Mouse (Mus musculus) heart, postnatal 0 days (tissue): ENCODE results near the gene Rec8. TPM values are rescaled to one million over a fixed set of nuclear protein-coding genes. Genes with fewer than 3 reads are reported as not detected.

ENCODE experiments used
- ATAC-seq: fragments of 200-750 bp; cut with Nextera tagmentation; 2 replicates; pipeline ENCODE4 v1.8.0; 2017; ENCODE audit warnings: low read depth, moderate number of reproducible peaks, moderate library complexity; ENCODE audit not compliant: insufficient read depth
- DNase-seq: peaks from one replicate; pipeline ENCODE4 v3.0.0-alpha.2; 2016; ENCODE audit warnings: low spot score
- H3K27ac ChIP-seq: fragments of 300-500 bp; sonication (generic); 2 replicates; pipeline ENCODE4 v1.5.1; 2014; ENCODE audit warnings: low read depth, mild to moderate bottlenecking
- H3K27me3 ChIP-seq: fragments of 300-500 bp; sonication (generic); 2 replicates; pipeline ENCODE4 v1.6.1; 2014; ENCODE audit warnings: low read length, mixed read lengths; ENCODE audit not compliant: control insufficient read depth, insufficient read depth
- H3K36me3 ChIP-seq: fragments of 300-500 bp; sonication (generic); replicated peaks from 2 replicates; pipeline ENCODE4 v1.6.1; 2014; ENCODE audit warnings: low read length, mixed read lengths; ENCODE audit not compliant: control insufficient read depth, insufficient read depth
- H3K4me1 ChIP-seq: fragments of 300-500 bp; sonication (generic); 2 replicates; pipeline ENCODE4 v1.6.1; 2014; ENCODE audit warnings: antibody characterized with exemption; ENCODE audit not compliant: control insufficient read depth, insufficient read depth
- H3K4me2 ChIP-seq: fragments of 300-500 bp; sonication (generic); 2 replicates; pipeline ENCODE4 v1.6.1; 2014; ENCODE audit warnings: low read depth, mild to moderate bottlenecking, low read length, moderate library complexity
- H3K4me3 ChIP-seq: fragments of 300-500 bp; sonication (generic); 2 replicates; pipeline ENCODE4 v1.5.1; 2014; ENCODE audit warnings: low read depth, low read length
- H3K9ac ChIP-seq: fragments of 300-500 bp; sonication (generic); replicated peaks from 2 replicates; pipeline ENCODE4 v1.6.1; 2014; ENCODE audit warnings: low read depth, low read length, mixed read lengths
- H3K9me3 ChIP-seq: fragments of 300-500 bp; sonication (generic); replicated peaks from 2 replicates; pipeline ENCODE4 v1.6.1; 2016; ENCODE audit warnings: low read length; ENCODE audit not compliant: control insufficient read depth
- CTCF ChIP-seq: IDR thresholded peaks from 2 replicates; pipeline ENCODE4 v1.5.1; 2016; ENCODE audit warnings: antibody characterized with exemption, control low read depth, low read depth
- EP300 ChIP-seq: IDR thresholded peaks from 2 replicates; pipeline ENCODE4 v1.6.1; 2016; ENCODE audit warnings: antibody characterized with exemption, low read depth
- WGBS: fragments of 180-500 bp; shearing (Covaris S2); extraction: QIAGEN DNeasy Blood & Tissue Kit; methylation state at CpG from one replicate; pipeline ENCODE4 v1.1.7; 2014; 5-methylcytosine and 5-hydroxymethylcytosine counted together
- polyA plus RNA-seq: library from polyadenylated mRNA; unstranded; fragments of >200 nt; fragmentation: Nextera tagmentation; extraction: Ambion mirVana; gene quantifications from 2 replicates; pipeline ENCODE4 v1.2.1, GENCODE M21; 2015
- total RNA-seq: library from RNA; depleted of rRNA; stranded (reverse); fragments of >200 nt; gene quantifications from 2 replicates; pipeline ENCODE4 v1.2.3, GENCODE M21; 2014; ENCODE audit warnings: low replicate concordance

The Rec8 gene
- total and polyA plus RNA-seq, 2 experiments from 2014 or later, result 1.5 to 2.1 TPM

- 76% methylated on average over 9 of the region's 9 CpGs for WGBS
Measured at GRCm38 (mm10) chr14:55581981-55582681, 35.7 kb upstream of the Rec8 start.

GRCm38 (mm10) chr14:55584303-55584701 lies 33.5 kb upstream of the Rec8 start:
- no peak for ATAC-seq
- WGBS, result 48% methylated on average over 5 of the region's 5 CpGs
- no peak for DNase-seq
- peak overlapping the region; percentile 96 for H3K4me2 ChIP-seq
- peaks cover 39% of the 10 kb centered on the region for H3K36me3 ChIP-seq
- peaks cover 12% of the 10 kb centered on the region; the same call in 1 of the 2 replicates for H3K4me1 ChIP-seq
- peak overlapping the region; percentile 67 for H3K9ac ChIP-seq
- H3K4me3 ChIP-seq, result peak overlapping the region; percentile 77
- H3K27ac ChIP-seq, result peak overlapping the region; percentile 81; the same call in 1 of the 2 replicates
- H3K9me3 ChIP-seq, result no peaks in the 10 kb centered on the region
- H3K27me3 ChIP-seq, result no peaks in the 10 kb centered on the region
- TF ChIP-seq CTCF, result no peak
- TF ChIP-seq EP300, result no peak

More at GRCm38 (mm10) chr14:55581981-55582681, 35.7 kb upstream of the Rec8 start:
- no peak for DNase-seq
- no peak overlapping the region for H3K4me3 ChIP-seq
- H3K4me1 ChIP-seq, result peaks cover 20% of the 10 kb centered on the region; the same call in 1 of the 2 replicates
- H3K9ac ChIP-seq, result no peak overlapping the region
- peaks cover 27% of the 10 kb centered on the region for H3K36me3 ChIP-seq
- ATAC-seq, result no peak
- no peak overlapping the region for H3K27ac ChIP-seq
- no peak overlapping the region for H3K4me2 ChIP-seq
- TF ChIP-seq EP300 (no peak), CTCF (no peak)
- H3K9me3 ChIP-seq, result no peaks in the 10 kb centered on the region
- H3K27me3 ChIP-seq, result no peaks in the 10 kb centered on the region

DNA sequence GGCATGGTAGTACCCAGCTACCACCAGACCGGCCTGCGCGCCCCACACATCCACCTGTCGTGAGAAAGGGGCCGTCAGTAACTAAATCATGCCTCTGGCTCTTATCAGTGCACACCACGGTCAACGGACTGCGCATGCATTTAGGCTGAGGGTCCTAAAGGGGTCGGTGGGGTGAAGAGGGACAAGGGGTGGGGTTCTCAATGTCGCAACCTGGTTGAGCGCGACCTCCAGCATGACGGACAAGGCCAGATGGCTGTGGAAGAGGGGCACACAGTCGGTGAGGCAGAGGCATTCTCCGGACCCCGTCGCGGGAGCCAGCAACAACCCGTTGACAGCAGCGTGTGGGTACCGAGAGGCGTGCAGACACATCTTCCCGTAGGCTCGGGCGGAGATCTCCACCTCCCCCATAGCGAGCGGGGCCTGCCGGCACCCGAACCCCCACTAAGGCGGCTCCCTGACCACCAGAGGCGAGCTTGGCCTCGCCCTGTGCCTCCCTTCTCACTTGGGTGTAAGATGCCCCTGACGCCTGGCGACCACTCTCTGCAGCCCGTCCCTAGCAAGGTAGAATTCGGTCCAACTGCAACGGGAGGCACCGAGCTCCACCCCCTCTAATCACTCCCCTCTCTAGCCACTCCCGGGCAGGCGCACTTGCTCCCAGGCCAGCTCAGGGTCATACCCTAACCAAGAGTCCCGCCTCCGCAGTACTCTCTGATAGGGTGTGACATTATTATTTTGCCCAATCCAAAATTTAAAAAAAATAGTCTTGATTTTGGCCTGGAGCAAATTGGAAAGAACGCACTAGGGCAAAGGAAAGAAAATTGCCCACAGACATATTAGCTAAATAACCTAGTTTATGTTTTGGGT lies 32.9 kb upstream of the Rec8 start, which contains the start of gene Emc9:
Gene Emc9 (minus strand): TSS at position 601 of the 864 bp plus-strand sequence.
- DNase-seq (peak; percentile 76), ATAC-seq (peak; percentile 91)
- Histone ChIP-seq H3K9ac (peak within 1 kb of the TSS; percentile 67), H3K4me2 (peak within 1 kb of the TSS; percentile 96), H3K4me3 (peak within 1 kb of the TSS; percentile 77), H3K27me3 (no peaks in the 10 kb centered on the region), H3K27ac (peak within 1 kb of the TSS; percentile 81), H3K9me3 (no peaks in the 10 kb centered on the region), H3K4me1 (peaks cover 11% of the 10 kb centered on the region; the same call in 1 of the 2 replicates), H3K36me3 (peaks cover 35% of the 10 kb centered on the region)
- 2% methylated on average over 43 of the region's 43 CpGs for WGBS
- TF ChIP-seq EP300 (no peak), CTCF (no peak)

- no peaks in the 10 kb centered on the region for H3K27me3 ChIP-seq
- DNase-seq (no peak), ATAC-seq (no peak)
- H3K9me3 ChIP-seq, result no peaks in the 10 kb centered on the region
- peak overlapping the region; percentile 77 for H3K4me3 ChIP-seq
- H3K27ac ChIP-seq, result peak overlapping the region; percentile 81
- peaks cover 29% of the 10 kb centered on the region for H3K36me3 ChIP-seq
- WGBS, result 40% methylated on average over 6 of the region's 6 CpGs
- peaks cover 11% of the 10 kb centered on the region; the same call in 1 of the 2 replicates for H3K4me1 ChIP-seq
- peak overlapping the region; percentile 96 for H3K4me2 ChIP-seq
- no peak for TF ChIP-seq EP300
- TF ChIP-seq CTCF, result no peak
- H3K9ac ChIP-seq, result no peak overlapping the region
Measured at GRCm38 (mm10) chr14:55585566-55585960, 32.3 kb upstream of the Rec8 start.

DNA sequence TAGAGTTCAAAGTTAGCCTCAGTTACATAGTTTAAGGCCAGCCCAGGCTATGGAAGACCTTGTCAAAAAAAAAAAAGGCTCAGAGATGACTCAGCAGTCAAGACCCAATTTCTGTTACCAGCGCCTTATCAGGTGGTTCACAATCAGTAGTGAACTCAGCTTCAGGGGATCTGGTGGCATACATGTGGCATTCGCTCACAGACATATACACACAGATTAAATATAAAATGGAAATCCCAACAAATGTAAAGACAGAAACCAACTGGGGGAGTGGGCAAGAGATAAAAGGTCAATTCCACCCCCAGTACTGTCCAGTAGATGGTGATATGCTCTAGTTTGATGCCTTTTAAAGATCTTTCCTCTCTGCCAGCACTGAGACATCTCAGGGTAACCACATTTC lies 31.7 kb upstream of the Rec8 start:
- H3K36me3 ChIP-seq, result peaks cover 23% of the 10 kb centered on the region
- H3K9me3 ChIP-seq, result no peaks in the 10 kb centered on the region
- no peaks in the 10 kb centered on the region for H3K27me3 ChIP-seq
- ATAC-seq (no peak), DNase-seq (no peak)
- TF ChIP-seq EP300 (no peak), CTCF (no peak)
- H3K4me1 ChIP-seq, result peaks cover 11% of the 10 kb centered on the region; the same call in 1 of the 2 replicates
- H3K27ac ChIP-seq, result no peak overlapping the region
- H3K9ac ChIP-seq, result no peak overlapping the region
- no peak overlapping the region for H3K4me2 ChIP-seq
- 87% methylated on average over 2 of the region's 2 CpGs for WGBS
- no peak overlapping the region for H3K4me3 ChIP-seq
